Mouse (Mus musculus) neural tube, embryonic 13.5 days (tissue): ENCODE data around the gene Gpr152. TPM values are rescaled to one million over a fixed set of nuclear protein-coding genes. Genes with fewer than 3 reads are reported as not detected.

Experiments used
- ATAC-seq: fragments of 200-750 bp; cut with Nextera tagmentation; 2 replicates; pipeline ENCODE4 v1.8.0; 2017; ENCODE audit warnings: low read depth, mild to moderate bottlenecking, moderate TSS enrichment, moderate library complexity
- H3K27ac ChIP-seq: fragments of 300-500 bp; sonication (generic); replicated peaks from 2 replicates; pipeline ENCODE4 v1.5.1; 2015; ENCODE audit warnings: moderate library complexity, mild to moderate bottlenecking, inconsistent platforms
- H3K27me3 ChIP-seq: fragments of 300-500 bp; sonication (generic); 2 replicates; pipeline ENCODE4 v1.6.1; 2015; ENCODE audit warnings: mild to moderate bottlenecking, inconsistent platforms
- H3K36me3 ChIP-seq: fragments of 300-500 bp; sonication (generic); 2 replicates; pipeline ENCODE4 v1.6.1; 2015; ENCODE audit warnings: mild to moderate bottlenecking, inconsistent platforms
- H3K4me1 ChIP-seq: fragments of 300-500 bp; sonication (generic); replicated peaks from 2 replicates; pipeline ENCODE4 v1.6.1; 2015; ENCODE audit warnings: inconsistent platforms
- H3K4me2 ChIP-seq: fragments of 300-500 bp; sonication (generic); 2 replicates; pipeline ENCODE4 v1.6.1; 2015; ENCODE audit warnings: inconsistent platforms, mild to moderate bottlenecking, moderate library complexity
- H3K4me3 ChIP-seq: fragments of 300-500 bp; sonication (generic); 2 replicates; pipeline ENCODE4 v1.5.1; 2015; ENCODE audit warnings: mild to moderate bottlenecking, inconsistent platforms
- H3K9ac ChIP-seq: fragments of 300-500 bp; sonication (generic); 2 replicates; pipeline ENCODE4 v1.6.1; 2015; ENCODE audit warnings: moderate library complexity, mild to moderate bottlenecking, inconsistent platforms
- H3K9me3 ChIP-seq: fragments of 300-500 bp; sonication (generic); 2 replicates; pipeline ENCODE4 v1.6.1; 2016; ENCODE audit warnings: inconsistent platforms
- WGBS: fragments of 180-500 bp; shearing (Covaris S2); methylation state at CpG from one replicate; pipeline ENCODE4 v1.1.7; 2015; 5-methylcytosine and 5-hydroxymethylcytosine counted together
- polyA plus RNA-seq: library from polyadenylated mRNA; unstranded; fragments of >200 nt; fragmentation: Nextera tagmentation; extraction: Ambion mirVana; gene quantifications from 2 replicates; pipeline ENCODE4 v1.2.1, GENCODE M21; 2015

The Gpr152 gene
- polyA plus RNA-seq, 1 experiment from 2014 or later = not detected

DNA sequence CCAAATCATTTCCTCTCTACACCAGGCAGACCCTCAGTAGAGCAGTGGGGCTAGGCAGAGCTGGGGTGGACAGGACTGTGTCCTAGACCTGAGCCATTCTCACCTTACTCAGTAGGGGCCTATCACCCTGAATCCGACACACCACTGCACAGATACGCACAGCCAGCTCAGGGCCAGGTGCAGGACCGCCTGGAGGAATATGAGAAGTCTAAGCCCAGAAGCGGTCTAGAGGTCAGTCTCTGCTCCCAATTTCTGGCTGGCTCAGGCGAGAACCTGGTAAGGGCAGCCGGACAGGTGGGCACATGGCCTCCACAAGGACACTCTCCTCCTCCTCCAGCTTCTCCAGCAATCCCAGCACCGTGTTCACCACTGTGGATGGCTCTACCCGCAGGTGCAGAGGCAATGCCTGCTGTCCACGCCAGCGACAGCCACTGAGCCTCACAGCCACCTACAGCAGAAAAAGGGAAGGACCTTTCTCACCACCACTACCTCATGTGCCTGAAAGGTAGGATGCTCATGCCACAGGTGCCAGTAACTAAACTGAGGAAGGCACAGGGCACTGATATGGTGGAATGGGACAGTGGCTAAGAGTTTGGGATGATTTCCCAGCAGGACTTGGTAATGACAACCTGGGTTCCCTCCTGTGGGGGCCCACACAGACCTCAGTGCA lies 31.3 kb downstream of the Gpr152 start:
- WGBS = 96% methylated on average over 10 of the region's 10 CpGs
- Histone ChIP-seq H3K9me3 (no peaks in the 10 kb centered on the region), H3K4me1 (peaks cover 26% of the 10 kb centered on the region), H3K27ac (no peak overlapping the region), H3K9ac (0 out of 2 replicates have a peak overlapping the region, but pooled peaks have one; percentile 17), H3K36me3 (no peaks in the 10 kb centered on the region), H3K4me2 (no peak overlapping the region), H3K27me3 (no peaks in the 10 kb centered on the region), H3K4me3 (no peak overlapping the region)
- no peak for ATAC-seq

DNA sequence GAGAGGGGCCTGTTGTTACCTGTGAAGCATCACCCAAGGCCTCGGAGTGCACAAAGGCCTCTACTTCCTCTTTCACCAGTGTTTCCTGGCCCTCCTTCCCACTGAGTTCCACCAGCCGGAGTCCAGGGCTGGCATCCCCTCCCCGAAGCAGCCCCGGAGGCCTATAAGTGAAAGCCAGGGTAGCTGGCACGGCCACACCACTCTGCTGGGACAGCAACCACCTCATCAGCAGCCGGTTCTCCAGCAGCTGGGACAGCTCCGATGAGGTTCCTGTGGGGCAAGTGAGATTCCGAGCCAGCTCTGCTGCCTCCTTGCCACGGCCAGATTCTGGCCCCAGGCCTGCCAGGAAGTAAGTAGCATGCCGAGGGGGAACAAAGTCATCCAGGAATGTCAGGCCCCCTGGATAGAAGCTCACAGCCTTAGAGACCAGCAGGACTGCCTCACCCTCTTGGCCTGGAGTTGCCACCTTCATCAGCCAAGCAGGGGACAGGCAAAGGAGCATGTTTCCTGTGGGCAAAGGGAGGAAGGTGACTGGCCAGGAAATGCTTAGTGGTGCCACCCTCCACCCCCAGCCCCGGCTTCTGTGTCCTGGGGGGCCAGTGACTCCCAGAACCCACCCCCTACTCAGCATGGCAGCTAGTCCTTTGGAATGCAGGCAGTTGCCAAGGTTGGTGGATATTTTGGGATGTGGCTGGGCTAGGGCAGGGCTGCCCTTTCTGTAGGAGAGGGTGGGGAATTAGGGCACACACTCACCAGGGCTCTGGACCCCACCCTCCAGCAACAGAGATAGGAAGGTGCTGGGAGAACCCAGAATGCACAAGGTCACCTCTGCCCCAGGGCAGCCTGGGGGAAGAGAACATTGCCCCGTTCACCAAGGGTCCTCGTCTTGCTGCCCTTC lies 32.1 kb downstream of the Gpr152 start:
- WGBS = 73% methylated on average over 13 of the region's 13 CpGs
- no peaks in the 10 kb centered on the region for H3K9me3 ChIP-seq
- H3K36me3 ChIP-seq = no peaks in the 10 kb centered on the region
- 0 out of 2 replicates have a peak overlapping the region, but pooled peaks have one; percentile 17 for H3K9ac ChIP-seq
- H3K27me3 ChIP-seq = no peaks in the 10 kb centered on the region; the same call in 1 of the 2 replicates
- H3K4me1 ChIP-seq = peaks cover 27% of the 10 kb centered on the region
- ATAC-seq = no peak
- H3K27ac ChIP-seq = no peak overlapping the region
- H3K4me2 ChIP-seq = no peak overlapping the region
- H3K4me3 ChIP-seq = no peak overlapping the region

GRCm38 (mm10) chr19:4172925-4173324 lies 33.3 kb downstream of the Gpr152 start:
- 63% methylated on average over 11 of the region's 11 CpGs for WGBS
- Histone ChIP-seq H3K9ac (peak overlapping the region; percentile 18; the same call in 1 of the 2 replicates), H3K27ac (no peak overlapping the region), H3K36me3 (no peaks in the 10 kb centered on the region), H3K9me3 (no peaks in the 10 kb centered on the region), H3K4me2 (no peak overlapping the region), H3K4me3 (no peak overlapping the region), H3K27me3 (peaks cover 3% of the 10 kb centered on the region; the same call in 1 of the 2 replicates), H3K4me1 (peaks cover 27% of the 10 kb centered on the region)
- ATAC-seq = no peak

GRCm38 (mm10) chr19:4175368-4175947 lies 35.9 kb downstream of the Gpr152 start, which contains the start of gene Carns1:
TSS of gene Carns1 (minus strand) at chr19:4175479.
- Histone ChIP-seq H3K4me3 (peak within 1 kb of the TSS; percentile 6; the same call in 1 of the 2 replicates), H3K4me2 (peak within 1 kb of the TSS; percentile 44), H3K27ac (peak within 1 kb of the TSS; percentile 62), H3K9ac (peak within 1 kb of the TSS; percentile 58), H3K36me3 (no peaks in the 10 kb centered on the region), H3K4me1 (peaks cover 13% of the 10 kb centered on the region), H3K27me3 (peaks cover 3% of the 10 kb centered on the region; the same call in 1 of the 2 replicates), H3K9me3 (no peaks in the 10 kb centered on the region)
- no peak for ATAC-seq
- WGBS = 5% methylated on average over 11 of the region's 11 CpGs

- H3K27me3 ChIP-seq = peaks cover 3% of the 10 kb centered on the region; the same call in 1 of the 2 replicates
- no peak overlapping the region for H3K4me2 ChIP-seq
- H3K9ac ChIP-seq = no peak overlapping the region
- peaks cover 27% of the 10 kb centered on the region for H3K4me1 ChIP-seq
- H3K9me3 ChIP-seq = no peaks in the 10 kb centered on the region
- 86% methylated on average over 7 of the region's 7 CpGs for WGBS
- H3K36me3 ChIP-seq = no peaks in the 10 kb centered on the region
- H3K4me3 ChIP-seq = no peak overlapping the region
- ATAC-seq = no peak
- H3K27ac ChIP-seq = no peak overlapping the region
Observed at GRCm38 (mm10) chr19:4180411-4180810, 40.8 kb downstream of the Gpr152 start.

GRCm38 (mm10) chr19:4181892-4182291 lies 42.3 kb downstream of the Gpr152 start:
- no peak overlapping the region for H3K9ac ChIP-seq
- no peak overlapping the region for H3K4me3 ChIP-seq
- H3K27ac ChIP-seq = no peak overlapping the region
- no peak for ATAC-seq
- no peaks in the 10 kb centered on the region for H3K9me3 ChIP-seq
- 0 out of 2 replicates have a peak, but pooled peaks cover 2% of the 10 kb centered on the region for H3K27me3 ChIP-seq
- peaks cover 25% of the 10 kb centered on the region for H3K4me1 ChIP-seq
- WGBS = 39% methylated on average over 3 of the region's 3 CpGs
- H3K4me2 ChIP-seq = no peak overlapping the region
- no peaks in the 10 kb centered on the region for H3K36me3 ChIP-seq

DNA sequence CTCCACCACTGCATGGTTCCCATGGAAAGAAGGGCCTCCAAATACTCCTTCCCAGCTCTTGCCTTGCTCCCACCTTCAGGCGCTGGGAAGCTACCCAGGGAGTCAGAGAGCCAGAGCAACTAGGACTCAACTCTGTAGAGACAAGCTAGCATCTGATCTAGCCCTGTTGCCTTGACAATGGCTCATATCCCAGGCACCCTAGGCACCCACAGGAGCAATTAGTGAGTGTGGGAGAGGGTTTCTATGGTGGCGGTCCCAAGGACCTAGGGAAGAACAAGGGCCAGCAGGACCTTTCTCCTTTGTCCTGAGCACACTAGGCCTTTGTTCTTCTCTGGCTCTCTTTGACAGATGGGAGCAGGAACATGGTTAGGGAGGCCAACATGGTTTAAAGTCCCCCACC lies 44.1 kb downstream of the Gpr152 start:
- H3K27me3 ChIP-seq = no peaks in the 10 kb centered on the region
- no peaks in the 10 kb centered on the region for H3K9me3 ChIP-seq
- H3K36me3 ChIP-seq = no peaks in the 10 kb centered on the region
- no peak overlapping the region for H3K9ac ChIP-seq
- H3K27ac ChIP-seq = no peak overlapping the region
- no peak for ATAC-seq
- WGBS = 68% methylated on average over 2 of the region's 2 CpGs
- no peak overlapping the region for H3K4me3 ChIP-seq
- no peak overlapping the region for H3K4me2 ChIP-seq
- H3K4me1 ChIP-seq = peaks cover 25% of the 10 kb centered on the region

- H3K4me3 ChIP-seq = no peak overlapping the region
- WGBS = 61% methylated on average over 15 of the region's 15 CpGs
- no peaks in the 10 kb centered on the region for H3K27me3 ChIP-seq
- no peak overlapping the region for H3K27ac ChIP-seq
- no peak for ATAC-seq
- peaks cover 25% of the 10 kb centered on the region for H3K4me1 ChIP-seq
- no peaks in the 10 kb centered on the region for H3K36me3 ChIP-seq
- H3K4me2 ChIP-seq = no peak overlapping the region
- 0 out of 2 replicates have a peak overlapping the region, but pooled peaks have one; percentile 8 for H3K9ac ChIP-seq
- no peaks in the 10 kb centered on the region for H3K9me3 ChIP-seq
Observed at GRCm38 (mm10) chr19:4184976-4185975, 45.7 kb downstream of the Gpr152 start.

DNA sequence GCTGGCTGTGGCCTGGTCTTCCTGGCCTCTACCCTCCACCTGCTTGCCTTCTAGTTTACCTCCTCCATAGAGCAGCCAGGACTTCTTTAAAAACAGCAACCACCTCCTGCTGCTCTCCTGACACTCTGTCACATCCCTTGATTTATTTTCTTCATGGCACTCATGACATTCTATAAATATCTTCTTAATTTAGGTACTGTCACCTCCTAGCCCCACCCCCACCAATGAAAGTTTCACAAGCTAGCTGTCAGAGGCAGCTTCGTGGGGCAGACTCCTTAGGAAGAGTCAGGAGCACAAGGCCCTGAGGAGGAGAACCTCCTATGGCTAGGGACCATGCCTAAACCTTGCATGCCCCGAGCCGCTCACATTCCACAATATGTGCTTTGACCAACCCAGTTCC lies 47.7 kb downstream of the Gpr152 start:
- no peak for ATAC-seq
- Histone ChIP-seq H3K9ac (no peak overlapping the region), H3K4me3 (no peak overlapping the region), H3K36me3 (no peaks in the 10 kb centered on the region), H3K9me3 (no peaks in the 10 kb centered on the region), H3K27me3 (no peaks in the 10 kb centered on the region), H3K4me1 (peaks cover 25% of the 10 kb centered on the region), H3K27ac (no peak overlapping the region), H3K4me2 (no peak overlapping the region)
- 72% methylated on average over 3 of the region's 3 CpGs for WGBS

GRCm38 (mm10) chr19:4189051-4189620 lies 49.5 kb downstream of the Gpr152 start:
- Histone ChIP-seq H3K27ac (no peak overlapping the region), H3K36me3 (peaks cover 11% of the 10 kb centered on the region), H3K4me2 (no peak overlapping the region), H3K27me3 (no peaks in the 10 kb centered on the region), H3K9ac (no peak overlapping the region), H3K4me3 (no peak overlapping the region), H3K4me1 (peaks cover 29% of the 10 kb centered on the region), H3K9me3 (no peaks in the 10 kb centered on the region)
- WGBS = 83% methylated on average over 12 of the region's 12 CpGs
- no peak for ATAC-seq
